Mouse (Mus musculus) CH12.LX (cell line): ENCODE results near the gene Gm5089. TPM values are rescaled to one million over a fixed set of nuclear protein-coding genes. Genes with fewer than 3 reads are reported as not detected.

Experiments
- DNase-seq: peaks from one replicate; pipeline ENCODE4 v3.0.0-alpha.2; 2013; ENCODE audit errors: extremely low read depth
- H3K27ac ChIP-seq: 2 replicates; pipeline ENCODE4 v1.5.1; 2012; ENCODE audit warnings: low read depth, mild to moderate bottlenecking, control low read depth, moderate library complexity; ENCODE audit not compliant: insufficient read depth
- H3K27me3 ChIP-seq: replicated peaks from 2 replicates; pipeline ENCODE3; 2012; ENCODE audit warnings: inconsistent platforms
- H3K36me3 ChIP-seq, 2 experiments: replicated peaks in 1 of 2; 2 replicates each; pipeline versions ENCODE3 to v1.6.1; 2012; ENCODE audit warnings: inconsistent platforms in 1 of 2, low read length in 1 of 2, mild to moderate bottlenecking in 1 of 2, mixed read lengths in 1 of 2, moderate library complexity in 1 of 2; ENCODE audit not compliant: control insufficient read depth in 1 of 2, insufficient read depth in 1 of 2
- H3K4me1 ChIP-seq, 2 experiments: 2 replicates each; pipeline ENCODE4 v1.6.1; 2012; ENCODE audit warnings: inconsistent platforms in 1 of 2, moderate library complexity in 1 of 2; ENCODE audit not compliant: insufficient read depth in 2 of 2, control insufficient read depth in 1 of 2
- H3K4me2 ChIP-seq: 2 replicates; pipeline ENCODE4 v1.6.1; 2012; ENCODE audit warnings: low read depth, mild to moderate bottlenecking, control low read depth; ENCODE audit not compliant: poor library complexity, insufficient read depth, severe bottlenecking
- H3K4me3 ChIP-seq, 3 experiments: fragments of 150-350 bp in 1 of 3; sonication (generic) in 1 of 3; replicated peaks in 1 of 3; 2 replicates each; pipeline versions ENCODE3 to v1.5.1; 2011 to 2012; ENCODE audit warnings: low read depth in 2 of 3, low read length in 2 of 3, mild to moderate bottlenecking in 2 of 3, moderate library complexity in 2 of 3, control low read depth in 1 of 3, improper control_type of control experiment in 1 of 3, inconsistent platforms in 1 of 3, mixed read lengths in 1 of 3; ENCODE audit not compliant: poor library complexity in 1 of 3
- H3K79me2 ChIP-seq: replicated peaks from 2 replicates; pipeline ENCODE4 v1.6.1; 2012; ENCODE audit warnings: mild to moderate bottlenecking, moderate library complexity; ENCODE audit not compliant: control insufficient read depth, poor library complexity, insufficient read depth, severe bottlenecking; ENCODE audit errors: extremely low read depth
- H3K9ac ChIP-seq: 2 replicates; pipeline ENCODE4 v1.6.1; 2012; ENCODE audit warnings: low read depth, mild to moderate bottlenecking, control low read depth, moderate library complexity; ENCODE audit not compliant: insufficient read depth
- H3K9me3 ChIP-seq: replicated peaks from 2 replicates; pipeline ENCODE3; 2012; ENCODE audit warnings: low read length, inconsistent platforms, mixed read lengths
- CHD2 ChIP-seq: IDR thresholded peaks from 2 replicates; pipeline ENCODE4 v1.6.1; 2011; ENCODE audit warnings: low read length, improper control_type of control experiment
- ELF1 ChIP-seq: IDR thresholded peaks from 2 replicates; pipeline ENCODE4 v1.6.1; 2014; ENCODE audit warnings: low read depth, mild to moderate bottlenecking, inconsistent platforms, low read length, improper control_type of control experiment
- HCFC1 ChIP-seq: IDR thresholded peaks from 2 replicates; pipeline ENCODE4 v1.6.1; 2012; ENCODE audit warnings: low read depth, mild to moderate bottlenecking, inconsistent platforms, low read length, improper control_type of control experiment
- IRF4 ChIP-seq: IDR thresholded peaks from 2 replicates; pipeline ENCODE4 v1.6.1; 2014; ENCODE audit warnings: low read depth, mild to moderate bottlenecking, inconsistent platforms, low read length, improper control_type of control experiment
- JUND ChIP-seq: conservative IDR thresholded peaks from 2 replicates; pipeline ENCODE4 v1.6.1; 2011; ENCODE audit warnings: low read depth, low read length, improper control_type of control experiment
- MAFK ChIP-seq: IDR thresholded peaks from 2 replicates; pipeline ENCODE4 v1.6.1; 2011; ENCODE audit warnings: low read length, improper control_type of control experiment; ENCODE audit not compliant: insufficient replicate concordance
- MAX ChIP-seq: IDR thresholded peaks from 2 replicates; pipeline ENCODE4 v1.6.1; 2011; ENCODE audit warnings: low read length, improper control_type of control experiment
- MEF2A ChIP-seq: IDR thresholded peaks from 2 replicates; pipeline ENCODE4 v1.6.1; 2014; ENCODE audit warnings: low read depth, mild to moderate bottlenecking, inconsistent platforms, low read length, improper control_type of control experiment, borderline replicate concordance
- MXI1 ChIP-seq: IDR thresholded peaks from 2 replicates; pipeline ENCODE4 v1.6.1; 2011; ENCODE audit warnings: mild to moderate bottlenecking, low read depth, low read length, improper control_type of control experiment
- MYC ChIP-seq: IDR thresholded peaks from 2 replicates; pipeline ENCODE4 v1.6.1; 2011; ENCODE audit warnings: low read depth, mild to moderate bottlenecking, improper control_type of control experiment, low read length
- NELFE ChIP-seq: IDR thresholded peaks from 2 replicates; pipeline ENCODE4 v1.6.1; 2011; ENCODE audit warnings: low read depth, low read length, improper control_type of control experiment
- NRF1 ChIP-seq: IDR thresholded peaks from 2 replicates; pipeline ENCODE4 v1.6.1; 2014; ENCODE audit warnings: low read depth, mild to moderate bottlenecking, inconsistent platforms, low read length, improper control_type of control experiment, moderate library complexity
- POLR2A ChIP-seq: IDR thresholded peaks from 2 replicates; pipeline ENCODE4 v1.6.1; 2011; ENCODE audit warnings: low read depth, mild to moderate bottlenecking, improper control_type of control experiment, low read length
- POLR2AphosphoS2 ChIP-seq: IDR thresholded peaks from 2 replicates; pipeline ENCODE4 v1.6.1; 2011; ENCODE audit warnings: low read depth, low read length, improper control_type of control experiment
- RAD21 ChIP-seq: IDR thresholded peaks from 2 replicates; pipeline ENCODE4 v1.6.1; 2011; ENCODE audit warnings: low read depth, mild to moderate bottlenecking, low read length, improper control_type of control experiment, moderate library complexity
- SMC3 ChIP-seq: IDR thresholded peaks from 2 replicates; pipeline ENCODE4 v1.6.1; 2011; ENCODE audit warnings: low read depth, low read length, improper control_type of control experiment
- USF1 ChIP-seq: IDR thresholded peaks from 2 replicates; pipeline ENCODE4 v1.6.1; 2014; ENCODE audit warnings: low read depth, mild to moderate bottlenecking, inconsistent platforms, low read length, improper control_type of control experiment
- ZMIZ1 ChIP-seq: IDR thresholded peaks from 2 replicates; pipeline ENCODE4 v1.6.1; 2012; ENCODE audit warnings: low read depth, mild to moderate bottlenecking, inconsistent platforms, low read length, improper control_type of control experiment
- ZNF384 ChIP-seq: IDR thresholded peaks from 2 replicates; pipeline ENCODE4 v1.6.1; 2012; ENCODE audit warnings: low read depth, low read length, improper control_type of control experiment, inconsistent platforms
- dilution Hi-C: fragments of 300-500 bp; cut with MboI; formaldehyde crosslinking; loops from 2 replicates; pipeline ENCODE4 v1.14.3; 2020; ENCODE audit warnings: low sequenced_read_pairs; ENCODE audit not compliant: extremely low pct_unique_long_range_greater_than_20kb, extremely low pct_ligation_motif_present
- in situ Hi-C: fragments of 300-500 bp; cut with MboI; formaldehyde crosslinking; loops from 3 replicates; pipeline ENCODE4 v1.14.3; 2019; ENCODE audit warnings: low sequenced_read_pairs, low pct_ligation_motif_present, low pct_unique_long_range_greater_than_20kb, mixed read lengths
- polyA plus RNA-seq: library from polyadenylated mRNA; unstranded; fragments of >175 nt; gene quantifications from 2 replicates; pipeline ENCODE4 v1.2.1, GENCODE M21; 2012; ENCODE audit warnings: low read depth; ENCODE audit not compliant: insufficient read length
- total RNA-seq, 2 experiments: library from RNA; depleted of rRNA; stranded (reverse); fragments of 300-350 nt in 1 of 2; fragments of >200 nt in 1 of 2; gene quantifications; 2 replicates each; pipeline ENCODE4 v1.2.3; 2012 to 2014

Gm5089 gene
- total and polyA plus RNA-seq, 3 experiments = not detected

DNA sequence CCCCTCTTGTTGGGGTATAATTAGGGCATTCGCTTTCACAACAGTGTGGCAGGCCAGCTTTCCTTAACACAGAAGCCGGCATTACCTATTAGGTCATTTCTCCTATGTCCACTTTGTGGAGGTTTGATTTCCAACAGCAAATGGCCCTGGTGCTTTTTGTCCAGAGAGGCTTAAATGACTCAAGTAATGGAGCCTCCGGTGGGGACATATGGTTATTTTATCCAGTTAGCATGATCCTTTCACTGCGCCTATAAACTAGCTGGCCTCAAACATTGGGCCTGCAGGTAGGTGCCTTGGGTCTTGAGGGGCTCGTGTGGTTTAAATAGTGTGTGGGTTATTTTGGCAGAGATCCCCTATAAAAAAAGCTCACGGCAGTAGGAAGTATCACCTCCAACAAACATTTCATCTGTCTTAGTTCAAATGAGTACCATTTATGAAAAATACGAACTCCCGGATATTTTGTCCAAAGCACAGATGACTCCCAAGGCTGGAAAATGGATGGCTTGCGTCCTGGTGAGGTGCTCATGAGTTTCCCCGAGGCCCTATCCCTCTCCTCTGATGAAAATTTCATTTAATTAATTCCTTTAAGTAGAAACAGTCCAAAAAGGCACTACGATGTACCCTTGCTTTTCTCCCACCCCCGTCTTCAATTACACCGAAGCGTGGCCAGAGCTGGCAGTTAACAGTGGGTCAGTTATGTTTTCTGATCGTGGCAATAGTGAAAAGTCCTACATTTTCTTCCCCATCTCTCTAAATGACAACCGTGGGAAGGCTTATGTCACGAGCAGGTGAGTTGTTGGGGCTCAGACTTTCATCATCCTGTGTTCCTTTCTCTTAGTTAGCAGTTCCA, 64.4 kb downstream of the Gm5089 start:
- H3K4me1 ChIP-seq = peaks cover 0 to 22% of the 10 kb centered on the region in 2 experiments; a peak in 2 of 4 replicates
- DNase-seq = no peak
- H3K27ac ChIP-seq = no peak overlapping the region
- in situ Hi-C loops (no loop called here), dilution Hi-C loops (no loop called here)
- no peaks in the 10 kb centered on the region for H3K27me3 ChIP-seq
- no peak for TF ChIP-seq POLR2A
- TF ChIP-seq SMC3 = no peak
- TF ChIP-seq ZNF384 = no peak
- TF ChIP-seq JUND = no peak
- no peak for TF ChIP-seq MAX
- TF ChIP-seq ELF1 = no peak
- H3K4me3 ChIP-seq = no peak overlapping the region
- no peaks in the 10 kb centered on the region for H3K9me3 ChIP-seq
- H3K9ac ChIP-seq = no peak overlapping the region
- H3K36me3 ChIP-seq = peaks cover 0 to 2% of the 10 kb centered on the region in 2 experiments
- H3K79me2 ChIP-seq = no peaks in the 10 kb centered on the region
- no peak overlapping the region for H3K4me2 ChIP-seq

DNA sequence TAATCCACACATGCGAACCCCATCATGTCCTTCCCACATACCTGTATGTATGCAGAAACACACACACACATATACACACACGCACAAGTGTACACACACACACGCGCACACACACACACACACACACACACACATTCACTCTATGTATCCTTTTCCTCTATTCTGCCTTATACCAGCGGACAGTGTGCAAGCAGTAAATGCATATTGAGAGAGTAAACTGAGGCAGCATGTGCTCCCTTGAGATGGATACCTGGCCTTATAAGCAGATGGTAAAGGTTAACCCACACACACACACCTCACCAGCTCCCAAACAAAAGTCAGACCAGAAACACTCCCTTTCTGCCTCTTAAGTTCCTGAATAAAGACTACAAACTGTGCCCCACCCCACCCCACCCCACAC, 65.2 kb downstream of the Gm5089 start:
- H3K27ac ChIP-seq = no peak overlapping the region
- H3K9ac ChIP-seq = no peak overlapping the region
- H3K4me2 ChIP-seq = no peak overlapping the region
- no peak overlapping the region for H3K4me3 ChIP-seq
- TF ChIP-seq MAFK = no peak
- TF ChIP-seq MEF2A = no peak
- no peak for TF ChIP-seq ZMIZ1
- no peaks in the 10 kb centered on the region for H3K9me3 ChIP-seq
- in situ Hi-C loops = no loop called here
- H3K36me3 ChIP-seq = peaks cover 0 to 2% of the 10 kb centered on the region in 2 experiments
- H3K27me3 ChIP-seq = no peaks in the 10 kb centered on the region
- H3K79me2 ChIP-seq = no peaks in the 10 kb centered on the region
- dilution Hi-C loops = no loop called here
- peaks cover 0 to 17% of the 10 kb centered on the region in 2 experiments; a peak in 2 of 4 replicates for H3K4me1 ChIP-seq
- no peak for DNase-seq

DNA sequence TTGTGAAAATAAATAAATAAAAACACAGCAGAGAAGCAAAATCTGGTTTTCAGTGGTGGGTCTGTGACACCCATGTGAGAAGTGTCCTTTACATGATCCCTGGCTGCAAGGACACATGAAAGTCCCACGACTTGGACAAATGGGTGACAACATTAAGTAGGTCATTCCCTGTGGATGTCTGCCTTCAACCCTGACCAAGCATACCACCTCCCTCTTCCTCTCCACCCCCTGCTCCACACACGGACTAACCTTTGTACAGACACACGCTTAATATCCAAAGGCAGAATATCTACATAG, 65.7 kb downstream of the Gm5089 start:
- H3K79me2 ChIP-seq = no peaks in the 10 kb centered on the region
- peaks cover 0 to 2% of the 10 kb centered on the region in 2 experiments for H3K36me3 ChIP-seq
- TF ChIP-seq NELFE (no peak), MXI1 (no peak), IRF4 (no peak), RAD21 (no peak), CHD2 (no peak), MYC (no peak), NRF1 (no peak), MAFK (no peak), SMC3 (no peak), USF1 (no peak), MEF2A (no peak), POLR2AphosphoS2 (no peak), JUND (no peak), HCFC1 (no peak)
- in situ Hi-C loops = no loop called here
- DNase-seq = no peak
- no peaks in the 10 kb centered on the region for H3K27me3 ChIP-seq
- H3K27ac ChIP-seq = no peak overlapping the region
- H3K4me3 ChIP-seq = no peak overlapping the region
- no peak overlapping the region for H3K9ac ChIP-seq
- dilution Hi-C loops = no loop called here
- no peak overlapping the region for H3K4me2 ChIP-seq
- peaks cover 0 to 17% of the 10 kb centered on the region in 2 experiments; a peak in 2 of 4 replicates for H3K4me1 ChIP-seq
- H3K9me3 ChIP-seq = no peaks in the 10 kb centered on the region
